Mouse (Mus musculus) spleen, postnatal 10 days (tissue): ENCODE results near the gene Ccdc172.

Experiments used
- DNase-seq, 2 experiments: peaks; one replicate each; pipeline ENCODE4 v3.0.0; 2021 to 2022; ENCODE audit warnings: low spot score in 2 of 2

The Ccdc172 gene

DNA sequence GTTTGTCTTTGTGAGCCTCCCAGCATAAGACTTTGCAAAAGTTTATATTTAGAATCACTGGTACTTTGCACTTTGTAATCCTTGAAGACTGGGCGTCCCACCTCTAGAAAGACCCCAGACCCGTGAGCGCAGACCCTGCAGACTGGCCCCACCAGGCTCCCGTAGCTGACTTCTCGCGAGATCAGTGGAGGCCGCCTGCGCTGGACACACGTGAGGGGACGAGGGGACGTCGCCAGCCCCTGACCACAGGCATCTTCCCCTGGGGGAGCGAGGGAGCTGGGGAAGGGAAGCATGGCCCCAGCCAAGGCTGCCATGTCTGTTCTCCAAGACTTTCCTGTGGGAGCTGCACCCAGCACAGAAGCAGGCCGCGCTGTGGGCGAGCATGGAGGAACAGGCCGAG is at the start of gene Ccdc172:
Ccdc172 (plus strand) TSS at position 176 of the 400 bp plus-strand sequence.
- DNase-seq: no peak

DNA sequence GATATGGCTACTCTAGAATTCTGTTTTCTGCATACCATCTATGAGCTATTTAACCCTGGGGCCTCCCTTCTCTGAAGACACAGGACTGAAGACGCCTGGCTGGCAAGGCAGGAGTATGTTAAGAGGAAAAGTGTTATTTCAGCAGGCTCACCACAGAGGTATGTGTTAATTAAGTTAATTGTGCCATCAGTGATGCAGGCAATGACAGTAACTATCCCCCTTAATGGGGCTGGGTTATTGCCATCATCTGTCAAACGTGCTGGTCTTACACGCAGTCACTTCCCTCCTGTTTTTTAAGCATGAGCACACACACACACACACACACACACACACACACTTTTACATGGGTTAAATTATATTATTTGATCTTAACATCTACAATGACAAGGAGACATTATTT is 48.0 kb upstream of the Ccdc172 start:
- DNase-seq: no peak

DNA sequence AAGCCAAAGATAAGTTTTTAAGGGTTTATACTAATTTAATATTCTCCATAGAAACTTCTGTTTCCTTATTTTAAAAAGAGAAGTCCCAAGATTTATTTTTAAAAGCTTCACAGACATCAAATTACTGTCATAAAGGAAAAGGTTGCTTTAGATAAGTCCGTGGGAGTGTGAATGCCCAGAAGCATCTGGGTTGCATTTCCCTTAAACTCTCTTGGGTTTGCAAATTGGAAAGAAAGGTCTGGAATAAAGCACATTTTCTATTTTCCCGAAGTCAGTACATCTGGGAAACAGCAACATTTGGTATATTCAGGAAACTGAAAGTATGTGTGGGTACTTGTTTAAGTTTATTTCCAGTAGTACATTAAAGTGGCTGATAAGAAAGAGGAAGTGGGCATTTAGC is 43.5 kb upstream of the Ccdc172 start:
- no peak for DNase-seq

DNA sequence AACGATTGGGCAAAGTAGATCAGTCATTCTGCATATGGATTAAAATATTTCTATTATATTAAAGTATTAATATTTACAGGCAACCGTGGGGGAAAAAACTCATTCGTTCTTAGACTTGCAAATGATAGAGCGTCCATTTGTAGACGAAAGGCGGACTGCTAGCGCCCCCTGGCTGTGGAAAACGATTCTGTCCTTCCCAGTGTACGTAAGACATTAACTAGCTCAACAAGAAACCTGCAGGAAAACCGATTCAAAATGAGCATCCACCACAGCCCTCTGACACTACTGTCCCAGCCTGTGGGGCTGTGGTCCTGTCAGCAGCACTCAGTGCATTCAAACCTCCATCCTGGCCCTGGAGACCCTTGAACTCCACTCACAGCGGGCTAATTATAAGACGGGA is 42.4 kb upstream of the Ccdc172 start:
- peak; percentile 57 to 86 for DNase-seq

DNA sequence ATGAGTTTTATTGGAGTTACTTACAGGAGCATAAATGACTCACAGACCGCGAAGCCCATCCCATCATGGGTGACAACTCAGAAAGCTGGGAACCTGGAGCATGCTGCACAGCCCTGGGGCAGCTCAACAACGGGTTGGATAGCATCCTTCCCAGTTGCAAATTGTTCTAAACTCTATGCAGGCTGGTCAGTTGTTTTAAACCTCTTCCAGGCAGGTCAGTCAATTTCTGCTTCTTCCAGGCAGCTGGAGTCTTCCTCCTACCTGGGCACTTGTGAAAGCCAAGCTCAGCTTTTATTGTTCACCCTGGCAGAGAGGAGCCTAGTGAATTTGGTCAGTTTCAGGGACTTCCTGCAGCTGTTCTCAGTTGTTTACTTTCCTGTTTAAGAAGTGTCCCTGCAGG is 37.5 kb upstream of the Ccdc172 start:
- no peak for DNase-seq

DNA sequence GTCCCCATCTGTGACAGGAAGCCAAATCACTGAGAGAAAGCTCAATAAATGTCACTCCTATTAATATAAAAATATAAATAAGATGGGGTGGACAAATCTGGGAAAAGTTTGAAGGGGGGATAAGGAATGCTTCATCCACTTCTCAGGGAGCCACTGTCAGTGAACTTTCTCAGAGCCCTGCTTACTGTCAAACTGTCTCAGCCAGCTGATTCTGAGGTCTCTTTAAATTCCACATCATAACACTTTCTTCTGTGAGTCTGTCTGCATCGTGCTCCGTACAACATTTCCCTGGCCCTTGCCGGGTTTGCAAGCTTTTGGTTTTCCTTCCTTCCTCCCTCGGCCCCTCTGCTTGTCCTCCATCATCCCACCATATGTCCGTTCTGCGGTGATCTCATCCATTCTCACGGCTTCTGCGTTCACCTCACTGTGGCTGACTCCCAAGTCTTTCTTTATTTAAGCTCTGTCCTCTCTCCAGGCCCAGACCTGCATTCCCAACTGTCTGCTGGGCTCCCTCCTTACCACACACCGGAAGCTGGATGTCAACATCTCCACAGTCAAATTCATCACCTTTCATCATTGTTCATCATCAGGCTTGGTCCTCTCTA is 29.3 kb upstream of the Ccdc172 start:
- no peak for DNase-seq

DNA sequence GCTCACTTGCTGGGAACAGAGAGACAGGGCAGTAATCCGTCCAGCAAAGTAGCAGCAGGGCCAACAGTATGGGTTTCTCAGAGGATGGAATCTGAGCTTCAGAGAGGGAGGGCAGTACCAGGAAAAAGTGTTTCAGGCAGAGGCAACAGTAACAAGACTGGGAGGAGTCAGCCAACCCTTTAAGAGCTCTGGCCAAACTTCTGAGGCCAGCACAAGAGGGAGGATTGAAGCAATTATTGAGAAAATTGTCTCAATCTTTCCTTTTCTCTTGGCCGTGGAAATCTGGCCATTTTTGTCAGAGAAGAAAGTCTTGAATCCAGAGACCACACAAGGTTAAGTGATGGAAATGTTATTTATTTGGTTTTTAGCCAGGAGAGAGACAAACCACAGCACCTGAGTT is 25.1 kb upstream of the Ccdc172 start:
- DNase-seq: no peak

DNA sequence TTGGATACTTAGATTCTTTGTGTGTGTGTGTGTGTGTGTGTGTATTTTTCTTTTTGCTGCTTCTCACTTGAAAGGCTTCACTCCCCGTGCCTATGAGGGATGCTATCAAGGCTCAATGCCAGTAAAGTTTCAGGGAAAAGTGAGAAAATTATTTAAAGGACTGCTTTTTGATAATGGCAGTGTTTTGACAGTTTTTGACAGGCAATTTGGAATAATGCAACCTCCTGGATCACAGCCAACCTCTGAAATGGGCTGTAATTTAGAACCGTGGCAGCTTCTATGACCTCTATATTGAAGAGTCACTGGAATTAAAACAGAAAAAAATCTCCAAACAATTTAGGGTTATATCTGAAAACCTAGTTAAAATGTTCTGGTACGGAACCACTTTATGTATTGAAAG is 14.7 kb upstream of the Ccdc172 start:
- no peak for DNase-seq

DNA sequence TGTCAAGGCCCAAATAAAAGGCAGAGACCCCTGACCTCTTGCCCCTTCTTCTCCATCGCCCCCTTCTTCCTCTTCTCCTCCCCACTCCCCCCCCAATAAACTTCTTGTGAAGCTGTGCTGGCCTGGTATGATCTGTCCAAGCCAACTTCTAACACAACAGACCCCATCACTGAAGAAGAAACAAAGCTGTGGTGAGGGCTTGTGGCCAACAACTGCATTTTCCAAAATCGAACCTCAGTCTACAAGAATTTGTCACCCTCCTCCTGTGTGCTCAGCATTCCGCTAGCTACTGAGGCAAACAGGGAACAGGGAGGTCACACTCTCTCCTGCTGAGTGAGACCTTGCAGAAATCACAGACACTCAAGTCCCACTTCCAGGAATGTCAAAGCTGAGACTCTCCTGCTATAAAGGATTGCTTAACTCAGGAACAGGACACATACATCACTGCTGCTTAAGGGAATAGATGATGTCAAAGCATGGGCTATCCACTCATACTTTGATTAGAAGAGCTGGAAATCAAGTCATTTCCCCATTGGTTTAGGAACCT is 12.3 kb upstream of the Ccdc172 start:
- no peak for DNase-seq

DNA sequence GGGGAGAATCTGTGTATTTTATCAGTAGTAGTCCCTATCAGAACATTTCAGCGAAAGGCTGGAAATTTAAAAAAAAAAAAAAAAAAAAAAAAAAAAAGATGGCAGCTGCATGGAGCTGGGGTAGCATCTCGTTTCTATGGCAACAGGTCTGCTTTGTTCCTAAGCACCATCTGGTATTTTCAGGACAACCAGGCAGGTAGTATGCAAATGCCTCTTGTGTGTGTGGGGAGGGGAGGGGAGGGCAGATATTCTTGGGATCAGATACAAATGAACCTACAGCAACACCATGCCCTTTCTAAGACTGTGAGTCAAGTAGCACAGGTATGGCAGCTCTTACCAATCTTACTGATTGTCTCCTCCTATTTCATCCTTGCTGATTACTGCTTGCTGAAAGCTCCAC is 11.7 kb upstream of the Ccdc172 start:
- no peak for DNase-seq

DNA sequence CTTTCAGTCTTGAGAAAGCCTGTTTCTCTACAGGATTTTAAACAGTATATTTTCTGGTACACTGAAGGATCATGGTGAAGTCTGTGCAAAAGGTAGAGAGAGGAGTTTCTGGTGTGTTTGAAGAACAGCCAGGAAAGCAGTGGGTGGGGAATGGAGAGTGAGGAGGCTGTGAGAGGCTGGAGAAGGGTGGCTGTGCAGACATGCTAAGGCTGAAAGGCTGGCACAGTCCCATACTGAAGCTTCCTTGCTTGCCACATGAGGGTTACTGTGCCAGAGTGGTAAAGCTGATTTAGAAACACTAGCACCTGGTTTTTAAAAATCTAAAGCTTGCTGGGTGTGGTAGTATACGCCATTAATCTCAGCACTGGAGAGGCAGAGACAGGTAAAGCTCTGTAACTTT is 9.9 kb downstream of the Ccdc172 start:
- no peak for DNase-seq

DNA sequence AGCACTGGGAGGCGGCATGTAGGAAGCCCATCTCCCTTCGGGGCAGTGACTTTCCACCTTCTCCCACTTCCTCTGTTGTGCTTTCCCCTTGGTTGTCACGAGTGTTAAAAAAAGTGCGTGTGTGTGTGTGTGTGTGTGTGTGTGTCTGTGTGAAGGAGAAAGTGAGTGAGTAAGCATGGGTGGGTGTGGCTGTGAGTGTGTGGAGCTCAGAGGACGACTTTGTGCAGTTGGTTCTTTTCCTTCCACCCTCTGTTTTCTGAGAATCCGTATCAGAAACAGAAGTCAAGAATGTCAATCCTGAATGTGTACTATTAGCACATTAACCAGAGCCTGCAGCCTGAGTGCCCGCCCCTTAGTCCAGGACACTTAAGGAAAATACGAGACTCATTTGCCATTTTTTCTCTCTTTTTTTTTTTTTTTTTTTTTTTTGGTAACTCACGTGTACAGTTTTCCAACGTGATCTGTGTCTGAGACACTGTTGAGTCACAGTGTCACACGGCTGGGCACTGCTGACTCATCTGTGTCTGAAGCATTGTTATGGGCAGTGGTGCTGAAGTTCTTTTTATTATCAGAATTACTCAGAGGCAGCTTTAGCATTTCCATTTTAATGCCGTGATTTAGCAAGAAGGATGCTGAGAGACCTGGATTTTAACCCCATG is 12.1 kb downstream of the Ccdc172 start:
- DNase-seq: no peak

DNA sequence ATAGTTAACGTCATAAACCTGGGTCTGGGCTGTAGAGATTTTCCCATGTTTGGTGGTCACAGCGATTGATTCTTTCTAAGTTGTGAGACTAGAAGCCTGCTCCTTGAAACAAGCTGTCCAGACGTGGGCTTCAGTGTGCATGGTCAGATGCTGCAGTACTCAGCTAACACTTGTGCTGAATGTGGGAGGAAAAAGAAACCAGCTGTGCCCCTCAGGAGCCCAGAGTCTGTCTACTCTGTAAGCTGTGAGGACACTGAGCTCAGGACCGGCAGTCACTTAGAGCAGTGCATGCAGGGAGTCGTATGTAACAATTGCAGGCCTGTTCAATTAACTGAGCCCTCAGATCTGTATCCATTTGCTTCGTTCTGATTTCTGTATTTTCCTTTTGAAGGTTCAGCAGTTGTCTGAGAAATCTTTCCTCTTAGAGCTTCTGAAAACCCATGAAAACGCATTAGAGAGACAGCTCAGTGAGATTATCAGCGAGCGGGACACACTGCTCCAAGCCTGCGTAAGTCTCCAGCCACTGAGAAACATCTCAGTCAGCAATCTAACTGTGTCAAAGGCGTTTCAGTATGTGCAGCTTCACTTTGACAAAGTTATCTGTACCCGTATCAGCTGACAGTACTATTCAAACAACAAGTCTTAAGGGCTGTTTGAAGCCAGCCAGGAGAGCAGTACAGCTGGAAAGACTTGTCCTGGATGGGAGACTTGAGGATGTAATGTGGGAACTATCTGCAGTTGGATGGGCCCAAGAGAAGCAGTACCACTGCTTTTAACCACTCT is 13.9 kb downstream of the Ccdc172 start:
- no peak for DNase-seq

DNA sequence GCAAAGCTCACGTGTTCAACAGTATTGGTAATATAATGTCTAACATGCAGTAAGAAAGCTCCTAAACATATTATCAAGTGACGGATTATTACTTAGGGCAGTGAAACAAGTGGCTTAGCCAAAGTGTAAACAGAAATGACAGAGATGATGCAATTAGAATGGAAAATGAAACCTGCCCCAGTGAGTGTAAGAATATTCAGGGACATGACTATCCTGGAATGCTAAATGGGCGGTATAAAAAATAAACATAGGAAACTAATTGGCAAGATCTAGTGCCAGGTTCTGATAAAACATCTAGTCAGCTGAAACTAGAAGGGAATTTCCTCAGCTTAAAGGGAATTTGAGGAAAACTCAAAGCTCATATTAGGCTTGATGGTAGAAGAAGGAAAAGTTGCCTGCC is 21.3 kb downstream of the Ccdc172 start:
- no peak for DNase-seq

DNA sequence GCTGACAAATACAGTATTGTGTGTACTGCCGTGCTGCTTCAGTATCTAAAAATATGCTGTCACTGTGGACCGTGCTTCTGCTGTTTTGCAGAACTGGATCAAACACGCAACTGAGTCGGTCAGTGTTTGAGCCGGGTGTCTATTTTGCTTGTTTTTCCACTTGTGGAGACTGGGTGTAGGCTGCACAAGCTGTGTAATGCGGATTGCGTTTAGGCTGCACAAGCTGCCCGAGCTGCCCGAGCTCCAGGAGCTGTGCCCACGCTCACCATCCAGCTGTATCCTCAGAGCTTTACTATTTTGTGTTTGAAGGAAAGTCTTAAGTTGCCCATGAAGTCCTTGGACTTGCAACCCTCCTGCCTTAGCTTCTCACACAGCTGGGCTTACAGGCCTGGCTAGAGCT is 24.9 kb downstream of the Ccdc172 start:
- no peak for DNase-seq

DNA sequence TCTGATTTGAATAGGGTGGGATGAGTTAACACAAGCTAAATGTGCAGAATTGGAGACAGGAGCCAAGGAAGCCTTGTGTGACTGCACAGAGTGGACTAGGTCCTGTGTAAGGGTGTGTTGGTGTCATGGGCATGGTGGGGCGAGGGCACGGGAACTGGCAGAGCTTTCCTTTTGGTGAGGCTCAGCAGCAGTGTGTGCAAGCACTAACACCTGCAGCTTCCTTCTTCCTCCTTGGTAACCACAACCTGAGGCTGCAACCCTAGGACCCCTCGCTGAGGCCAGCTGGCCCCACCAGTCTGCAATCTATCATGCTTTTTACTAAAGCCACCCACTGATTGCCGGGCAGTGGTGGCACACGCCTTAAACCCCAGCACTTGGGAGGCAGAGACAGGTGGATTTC is 28.6 kb downstream of the Ccdc172 start:
- DNase-seq: no peak

DNA sequence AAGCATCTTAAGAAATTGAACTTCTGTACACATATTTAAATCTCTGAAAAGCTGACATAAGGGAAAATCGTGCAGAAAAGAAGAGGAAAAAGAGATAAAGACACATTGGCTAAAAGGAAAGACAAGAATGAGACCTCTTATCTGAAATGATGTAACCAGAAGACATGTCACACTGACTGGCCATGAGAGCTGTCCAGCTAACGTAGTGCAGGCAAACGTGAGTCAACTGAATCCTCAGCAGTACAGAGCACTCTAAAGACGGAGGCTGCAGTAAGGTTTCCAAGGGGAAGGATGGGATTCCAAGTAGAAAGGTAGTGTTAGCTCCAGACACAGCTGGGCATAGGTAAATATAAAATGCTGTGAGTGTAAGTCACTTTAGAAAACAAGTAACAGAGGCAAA is 36.6 kb downstream of the Ccdc172 start:
- no peak for DNase-seq

DNA sequence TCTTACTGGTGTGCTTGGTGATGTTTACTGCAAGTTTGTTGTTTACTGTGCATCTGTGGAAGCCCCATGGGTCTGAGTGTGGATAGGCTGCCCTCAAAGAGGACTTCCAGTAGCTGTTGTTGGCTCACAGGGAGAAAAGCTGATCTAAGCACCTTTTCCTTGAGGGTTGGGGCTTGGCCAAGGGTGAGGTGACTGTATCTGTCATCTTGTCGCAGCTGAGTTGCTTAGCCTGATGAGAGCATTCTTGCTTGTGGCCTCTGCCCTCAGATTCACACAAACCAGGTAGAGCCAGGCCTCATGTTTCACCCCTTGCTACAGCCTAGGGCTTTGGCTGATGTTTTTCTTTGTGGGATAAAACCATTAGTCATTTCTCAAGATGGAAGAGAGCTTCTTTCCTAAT is 38.7 kb downstream of the Ccdc172 start:
- DNase-seq: no peak

DNA sequence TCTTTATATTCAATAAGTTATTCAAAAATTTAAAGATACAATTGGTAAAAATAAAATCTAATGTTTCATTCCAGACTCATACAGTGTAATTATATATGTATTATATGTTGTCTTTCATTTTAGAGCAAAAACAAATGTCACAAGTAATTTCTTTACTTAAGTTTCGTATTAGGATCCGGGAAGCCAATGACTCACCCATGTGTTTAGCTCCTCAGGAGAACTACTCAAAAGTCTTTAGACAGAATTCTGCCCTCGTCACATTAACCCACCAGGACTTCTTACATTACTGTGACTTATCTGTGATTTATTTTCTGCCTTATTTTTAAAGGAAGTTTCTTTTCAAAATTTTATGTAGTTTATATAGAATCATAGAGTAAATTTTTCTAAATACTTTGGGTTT is 39.1 kb downstream of the Ccdc172 start:
- no peak for DNase-seq

DNA sequence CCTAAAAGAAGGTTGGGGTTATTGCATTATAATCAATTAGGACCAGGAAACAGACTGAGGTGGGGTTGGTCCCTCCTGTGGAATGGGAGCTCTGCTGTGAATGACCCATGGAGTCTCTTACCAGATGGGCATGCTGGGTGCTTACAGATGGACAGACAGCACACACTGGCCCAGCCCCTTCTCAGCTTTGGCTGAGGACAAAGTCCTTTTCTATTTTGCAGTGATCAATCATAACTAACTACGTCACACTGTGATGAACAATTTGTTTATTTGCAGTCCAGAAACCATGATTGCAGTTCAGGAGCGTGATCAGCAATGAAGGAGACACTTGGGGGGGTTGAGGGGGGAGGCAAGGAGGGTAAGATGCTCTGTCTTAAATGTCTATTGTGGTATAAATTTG is 43.2 kb downstream of the Ccdc172 start:
- DNase-seq: no peak

DNA sequence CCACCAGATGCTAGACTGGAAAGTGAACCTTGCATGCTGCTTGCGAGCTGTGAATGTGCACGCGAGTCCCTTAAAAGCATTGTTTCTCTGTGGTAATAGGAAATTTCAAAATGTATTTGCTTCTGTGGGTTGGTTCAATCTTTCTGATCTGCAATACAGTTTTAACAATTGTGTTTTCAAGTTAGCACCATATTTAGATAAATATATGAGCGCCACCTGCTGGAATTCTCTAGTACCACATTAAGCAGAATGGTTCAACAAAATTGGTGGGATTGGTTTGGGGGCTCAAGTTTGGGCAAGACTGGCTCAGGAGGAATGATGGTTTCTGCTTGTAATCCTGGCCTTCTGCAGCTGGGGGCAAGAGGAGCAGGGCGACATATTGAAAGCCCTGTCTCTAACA is 46.6 kb downstream of the Ccdc172 start:
- DNase-seq: peak in 1 of 2 experiments; percentile 39

DNA sequence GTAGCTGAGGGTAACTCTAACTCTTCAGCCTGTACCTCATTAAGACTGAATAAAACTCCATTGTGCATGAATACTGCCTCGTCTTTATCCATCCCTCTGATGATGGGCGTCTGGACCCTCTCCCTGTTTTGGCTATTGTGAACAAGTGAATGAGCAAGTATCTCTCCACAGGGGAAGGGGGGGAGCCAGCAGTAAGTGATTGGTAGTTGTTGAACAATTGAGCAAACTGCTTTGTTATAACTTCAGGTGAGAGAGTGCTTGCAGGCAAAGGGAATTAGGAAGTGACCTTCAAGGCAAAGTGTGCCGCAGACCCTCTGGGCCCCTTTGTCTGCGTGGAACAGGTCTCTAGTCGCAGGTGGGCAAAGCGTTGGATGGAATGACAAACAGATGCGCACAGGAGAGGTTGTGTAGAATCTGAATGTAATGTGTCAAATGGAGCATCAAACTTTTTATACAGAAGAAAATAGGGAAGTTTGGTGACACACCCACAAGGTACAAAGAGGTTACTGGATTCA is 50.6 kb downstream of the Ccdc172 start:
- no peak for DNase-seq

DNA sequence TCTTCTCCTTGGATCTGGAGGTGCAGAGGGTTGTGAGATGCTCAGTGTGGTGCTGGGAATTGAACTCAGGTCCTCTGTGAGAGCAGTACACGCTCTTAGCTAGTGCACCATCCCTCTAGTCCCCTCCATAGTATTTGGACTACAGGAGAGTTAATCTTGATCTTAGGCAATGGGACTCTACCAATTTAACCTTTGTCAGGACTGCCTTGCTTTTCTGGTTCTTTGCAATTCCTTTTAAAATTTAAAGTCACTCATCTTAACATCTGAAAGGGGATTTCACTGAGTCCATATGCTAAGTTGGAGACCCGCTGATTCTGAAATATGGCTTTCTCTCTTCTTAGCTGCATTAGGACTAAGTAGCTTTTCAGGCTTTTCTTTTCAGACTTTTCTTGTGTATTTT is 59.8 kb downstream of the Ccdc172 start:
- no peak for DNase-seq
